Mouse (Mus musculus): ENCODE measurements around the gene Polr2c.

- TF ChIP-seq POLR2A (IDR thresholded peaks at IDR 0.05; ENCODE audit: insufficient read depth, low read length) (no peak), CTCF (IDR thresholded peaks at IDR 0.05; ENCODE audit: low read depth, low read length) (no peak), EP300 (IDR thresholded peaks at IDR 0.05; ENCODE audit: insufficient read depth, low read depth, low read length) (no peak)
These were observed 60.7 kb downstream of the Polr2c start, which contains the start of gene Ccdc102a for GRCm38 (mm10) chr8:94917851-94918495.
